Comparison of ENCODE assay signal across 8 mouse cellular contexts in the genomic region with DNA sequence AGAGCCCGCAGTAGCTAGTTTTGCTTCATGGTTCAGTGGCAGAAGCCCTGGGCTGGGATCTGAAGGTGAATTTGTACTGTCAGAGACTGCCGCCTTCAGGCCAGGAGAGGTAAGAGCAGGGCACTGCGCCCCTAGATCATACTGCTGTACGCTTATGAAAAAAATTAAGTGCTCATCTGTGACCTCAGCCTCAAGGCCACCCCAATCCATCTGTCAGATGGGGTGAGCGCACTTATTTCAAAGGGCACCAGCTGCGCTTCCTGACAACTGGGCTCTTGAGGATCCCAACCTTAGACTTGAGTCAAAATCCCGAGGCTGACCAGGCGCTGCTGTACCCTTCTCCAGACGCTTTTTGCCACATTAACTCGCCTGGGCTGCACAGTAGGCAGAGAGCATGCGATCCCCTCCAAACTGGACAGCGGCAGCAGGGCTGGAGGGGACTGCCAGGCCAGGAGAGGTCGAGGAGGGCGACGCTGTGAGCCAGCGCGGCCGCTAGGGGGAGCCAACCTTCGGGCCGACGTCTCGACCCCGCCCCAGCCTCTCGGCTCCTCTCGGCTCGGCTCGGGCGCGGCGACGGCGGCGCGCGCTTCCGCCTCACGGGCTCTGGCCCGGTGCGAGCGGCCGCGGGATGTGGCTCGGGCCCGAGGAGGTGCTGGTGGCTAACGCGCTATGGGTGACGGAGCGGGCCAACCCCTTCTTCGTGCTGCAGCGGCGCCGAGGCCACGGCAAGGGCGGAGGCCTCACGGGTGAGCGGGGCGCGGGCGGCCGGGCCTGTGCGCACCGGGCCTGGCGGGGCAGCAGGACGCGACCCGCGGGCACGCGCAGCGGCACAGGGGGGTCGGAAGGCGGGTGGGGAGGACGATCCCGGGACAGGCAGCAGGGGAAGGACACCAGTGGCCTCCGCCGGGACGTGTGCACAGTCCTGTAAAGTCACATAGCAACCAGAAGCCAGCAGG. TPM values are rescaled to one million over a fixed set of nuclear protein-coding genes. Genes with fewer than 3 reads are reported as not detected.
DNase-seq lines count a peak whose midpoint lies in the region; ATAC-seq lines count a peak whose summit lies in the region.

Tbc1d9b (plus strand) TSS at position 586 of the 956 bp plus-strand sequence.

- DNase-seq in R1 (ENCODE audit: low read depth, low spot score): peak; percentile 84
- DNase-seq in cerebellum, postnatal 25 days: peak; percentile 95 to 97
- DNase-seq in frontal cortex, postnatal 36 days (ENCODE audit: low spot score in 2 of 2): peak; percentile 85 to 92
- DNase-seq in left cerebral cortex, adult 11 months (ENCODE audit: low spot score): peak; percentile 83
- peak; percentile 93 to 95 for DNase-seq in lung, postnatal 4 days
- peak; percentile 76 for DNase-seq in retina, postnatal 7 days (ENCODE audit: low read depth, low spot score)
- DNase-seq in urinary bladder, adult 2 months (ENCODE audit: low spot score): peak; percentile 86

- WGBS in hindbrain, embryonic 15.5 days: under 1% methylated on average over 73 of the region's 77 CpGs

- no peaks in the 10 kb centered on the region for H3K27me3 ChIP-seq in hindbrain, embryonic 15.5 days

- peak within 1 kb of the TSS; percentile 93 for H3K9ac ChIP-seq in hindbrain, embryonic 15.5 days

- ATAC-seq in hindbrain, embryonic 15.5 days (ENCODE audit: low FRiP score, low read depth): peak; percentile 94

- H3K27ac ChIP-seq in hindbrain, embryonic 15.5 days (replicated peaks): peak within 1 kb of the TSS; percentile 93

- H3K4me1 ChIP-seq in hindbrain, embryonic 15.5 days (replicated peaks): peaks cover 22% of the 10 kb centered on the region

- peak within 1 kb of the TSS; percentile 70 for H3K4me3 ChIP-seq in hindbrain, embryonic 15.5 days

- no peaks in the 10 kb centered on the region; the same call in 1 of the 2 replicates for H3K36me3 ChIP-seq in hindbrain, embryonic 15.5 days

- H3K4me2 ChIP-seq in hindbrain, embryonic 15.5 days: peak within 1 kb of the TSS; percentile 87

- H3K9me3 ChIP-seq in hindbrain, embryonic 15.5 days: no peaks in the 10 kb centered on the region

RNA-seq across cellular contexts. Expression of gene Tbc1d9b, which starts in this region (rescaled TPM):
- 42.5 and 42.6 TPM in 2 replicates for polyA plus RNA-seq in hindbrain, embryonic 15.5 days (2015; fragmentation: Nextera tagmentation; extraction: Ambion mirVana)
- 36.3 and 45.8 TPM in 2 replicates for polyA plus RNA-seq in urinary bladder, adult 2 months (2012; rRNA removed)

Comparison
In these comparisons a context has a peak if more than half of its experiments do, and no peak if none do; other contexts are left out.
1. Peak in every context shown above with its lines: DNase-seq, ATAC-seq, H3K4me3 ChIP-seq and H3K27ac ChIP-seq.